ENCODE assay signal across 8 mouse cellular contexts in the genomic region with DNA sequence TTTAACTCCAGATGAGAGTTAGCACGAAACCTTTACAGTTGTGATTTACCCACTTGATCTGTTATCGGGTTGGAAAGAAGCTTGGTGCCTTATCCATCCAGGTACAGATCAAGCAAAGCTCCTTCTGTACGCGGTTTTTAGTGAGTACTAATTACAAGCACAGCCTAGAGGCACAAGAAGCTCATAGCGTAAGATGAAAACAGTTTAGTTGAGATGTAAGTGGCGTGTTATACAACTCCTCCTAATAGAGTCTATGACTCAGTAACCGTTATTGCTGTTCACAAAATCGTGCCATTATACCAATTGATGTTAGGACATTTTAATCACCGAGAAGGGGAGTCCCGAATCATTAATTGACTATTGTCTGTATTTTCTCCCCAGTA. TPM values are rescaled to one million over a fixed set of nuclear protein-coding genes. Genes with fewer than 3 reads are reported as not detected.
DNase-seq lines count a peak whose midpoint lies in the region; ATAC-seq and TF ChIP-seq lines count a peak whose summit lies in the region.

No protein-coding gene starts in this region.

- 22% methylated on average over 10 of the region's 10 CpGs for WGBS in liver, adult 2 months
- WGBS in hindbrain, postnatal 0 days, result 32% methylated on average over 10 of the region's 10 CpGs
- WGBS in neural tube, embryonic 12.5 days, result 39% methylated on average over 10 of the region's 10 CpGs

- H3K4me1 ChIP-seq in liver, adult 2 months (ENCODE audit: control insufficient read depth, insufficient read depth, low read length), result peaks cover 10% of the 10 kb centered on the region
- H3K4me1 ChIP-seq in brown adipose tissue, adult 24 weeks (ENCODE audit: control insufficient read depth, insufficient read depth, insufficient read length, low read length), result no peaks in the 10 kb centered on the region
- H3K4me1 ChIP-seq in hindbrain, postnatal 0 days (ENCODE audit: insufficient read depth, low read length), result peaks cover 8% of the 10 kb centered on the region; the same call in 1 of the 2 replicates
- H3K4me1 ChIP-seq in neural tube, embryonic 12.5 days, result peaks cover 14% of the 10 kb centered on the region

- no peak for DNase-seq in liver, adult 2 months (ENCODE audit: extremely low read depth, low read depth, low spot score)
- no peak for DNase-seq in liver
- no peak for DNase-seq in hindbrain, postnatal 0 days (ENCODE audit: low spot score)
- no peak for DNase-seq in natural killer cell, adult 2 months (ENCODE audit: low spot score in 2 of 2)
- no peak for DNase-seq in spleen, postnatal 36 days (ENCODE audit: low spot score in 2 of 2)
- no peak for DNase-seq in adrenal gland, adult (ENCODE audit: inconsistent age in 2 of 2, low spot score in 1 of 2)

- peak overlapping the region; percentile 99 for H3K9ac ChIP-seq in liver, adult 2 months (ENCODE audit: low read depth, low read length)
- H3K9ac ChIP-seq in hindbrain, postnatal 0 days (replicated peaks; ENCODE audit: low read length), result peak overlapping the region; percentile 82
- H3K9ac ChIP-seq in neural tube, embryonic 12.5 days, result peak overlapping the region; percentile 77

- no peaks in the 10 kb centered on the region for H3K27me3 ChIP-seq in liver, adult 2 months (ENCODE audit: control insufficient read depth, insufficient read depth, low read length)
- H3K27me3 ChIP-seq in hindbrain, postnatal 0 days (ENCODE audit: insufficient read depth, low read length), result no peaks in the 10 kb centered on the region
- no peaks in the 10 kb centered on the region for H3K27me3 ChIP-seq in neural tube, embryonic 12.5 days (replicated peaks)

- ATAC-seq in hindbrain, postnatal 0 days, result no peak
- ATAC-seq in neural tube, embryonic 12.5 days (ENCODE audit: low FRiP score, low read depth), result no peak

- no peak for TF ChIP-seq CTCF in liver, adult 2 months (IDR thresholded peaks at IDR 0.05; ENCODE audit: low read depth, low read length)
- no peak for TF ChIP-seq CTCF in hindbrain, postnatal 0 days (IDR thresholded peaks at IDR 0.05; ENCODE audit: low read depth)

- peaks cover 3% of the 10 kb centered on the region; the same call in 1 of the 2 replicates for H3K79me2 ChIP-seq in liver, adult 2 months (ENCODE audit: control insufficient read depth, insufficient read depth, low read length)

- peaks cover 6% of the 10 kb centered on the region; the same call in 1 of the 2 replicates for H3K36me3 ChIP-seq in liver, adult 2 months (ENCODE audit: control insufficient read depth, insufficient read depth, low read length)
- H3K36me3 ChIP-seq in hindbrain, postnatal 0 days (ENCODE audit: insufficient read depth, low read length), result no peaks in the 10 kb centered on the region
- 0 out of 2 replicates have a peak, but pooled peaks cover 6% of the 10 kb centered on the region for H3K36me3 ChIP-seq in neural tube, embryonic 12.5 days

- TF ChIP-seq POLR2A in liver, adult 2 months (IDR thresholded peaks at IDR 0.05; ENCODE audit: extremely low read depth, insufficient read depth, low read length), result no peak

- peak overlapping the region; percentile 96 for H3K4me3 ChIP-seq in liver, adult 2 months (ENCODE audit: insufficient read depth, low read depth, low read length)
- H3K4me3 ChIP-seq in brown adipose tissue, adult 24 weeks (ENCODE audit: insufficient read depth, low read depth, low read length), result peak overlapping the region; percentile 96
- peak overlapping the region; percentile 95 for H3K4me3 ChIP-seq in hindbrain, postnatal 0 days (ENCODE audit: low read length)
- H3K4me3 ChIP-seq in neural tube, embryonic 12.5 days, result peak overlapping the region; percentile 97

- H3K27ac ChIP-seq in liver, adult 2 months (replicated peaks; ENCODE audit: insufficient read depth, low read depth, low read length), result peak overlapping the region; percentile 95
- peak overlapping the region; percentile 79; the same call in 1 of the 2 replicates for H3K27ac ChIP-seq in brown adipose tissue, adult 24 weeks (replicated peaks; ENCODE audit: low read depth, low read length)
- peak overlapping the region; percentile 89 for H3K27ac ChIP-seq in hindbrain, postnatal 0 days
- no peak overlapping the region for H3K27ac ChIP-seq in neural tube, embryonic 12.5 days

- H3K4me2 ChIP-seq in hindbrain, postnatal 0 days (ENCODE audit: low read depth, low read length), result peak overlapping the region; percentile 88
- H3K4me2 ChIP-seq in neural tube, embryonic 12.5 days (replicated peaks), result peak overlapping the region; percentile 64

- no peaks in the 10 kb centered on the region for H3K9me3 ChIP-seq in hindbrain, postnatal 0 days (ENCODE audit: low read length)
- H3K9me3 ChIP-seq in neural tube, embryonic 12.5 days, result no peaks in the 10 kb centered on the region

RNA-seq across cellular contexts. Expression of a gene that starts 1.0 kb away (rescaled TPM):
- 24.6 and 34.7 TPM in 2 replicates for total RNA-seq in liver, adult 2 months (2014; rRNA removed)
- polyA plus RNA-seq in liver, adult 2 months (2012; rRNA removed), result 3.7 and 3.9 TPM in 2 replicates
- 18.9 and 23.4 TPM in 2 replicates for polyA plus RNA-seq in brown adipose tissue, adult 24 weeks (2012; ENCODE audit: insufficient read depth, insufficient read length, missing spikeins)
- 21.3 TPM in 2 replicates for total RNA-seq in hindbrain, postnatal 0 days (2014; rRNA removed)
- polyA plus RNA-seq in hindbrain, postnatal 0 days (2015; fragmentation: Nextera tagmentation; extraction: Ambion mirVana), result 39.3 and 44.9 TPM in 2 replicates
- polyA plus RNA-seq in neural tube, embryonic 12.5 days (2016; fragmentation: Nextera tagmentation; extraction: Ambion mirVana), result 52.1 and 52.5 TPM in 2 replicates

RNA-seq across cellular contexts. Expression of a gene that starts 42.6 kb away (rescaled TPM):
- 6.3 and 7.8 TPM in 2 replicates for total RNA-seq in liver, adult 2 months (2014; rRNA removed)
- 1.8 and 1.9 TPM in 2 replicates for polyA plus RNA-seq in liver, adult 2 months (2012; rRNA removed)
- 18.6 and 23.4 TPM in 2 replicates for polyA plus RNA-seq in brown adipose tissue, adult 24 weeks (2012; ENCODE audit: insufficient read depth, insufficient read length, missing spikeins)
- 12.0 and 14.3 TPM in 2 replicates for total RNA-seq in hindbrain, postnatal 0 days (2014; rRNA removed)
- polyA plus RNA-seq in hindbrain, postnatal 0 days (2015; fragmentation: Nextera tagmentation; extraction: Ambion mirVana), result 9.4 and 9.8 TPM in 2 replicates
- 16.0 and 17.7 TPM in 2 replicates for polyA plus RNA-seq in neural tube, embryonic 12.5 days (2016; fragmentation: Nextera tagmentation; extraction: Ambion mirVana)

RNA-seq across cellular contexts. Expression of a gene that starts 57.7 kb away (rescaled TPM):
- 0.09 and 0.40 TPM in 2 replicates for total RNA-seq in liver, adult 2 months (2014; rRNA removed)
- 0.32 and 0.65 TPM in 2 replicates for polyA plus RNA-seq in liver, adult 2 months (2012; rRNA removed)
- 2.6 and 3.1 TPM in 2 replicates for polyA plus RNA-seq in brown adipose tissue, adult 24 weeks (2012; ENCODE audit: insufficient read depth, insufficient read length, missing spikeins)
- total RNA-seq in hindbrain, postnatal 0 days (2014; rRNA removed), result 4.7 and 4.9 TPM in 2 replicates
- 3.0 and 3.3 TPM in 2 replicates for polyA plus RNA-seq in hindbrain, postnatal 0 days (2015; fragmentation: Nextera tagmentation; extraction: Ambion mirVana)
- polyA plus RNA-seq in neural tube, embryonic 12.5 days (2016; fragmentation: Nextera tagmentation; extraction: Ambion mirVana), result 2.7 and 3.0 TPM in 2 replicates
